Mouse (Mus musculus): Measurements from ENCODE around the gene Emid1.
A peak's percentile ranks its signal among the peaks of the same experiment; 100 is the strongest.

The Emid1 gene

DNA sequence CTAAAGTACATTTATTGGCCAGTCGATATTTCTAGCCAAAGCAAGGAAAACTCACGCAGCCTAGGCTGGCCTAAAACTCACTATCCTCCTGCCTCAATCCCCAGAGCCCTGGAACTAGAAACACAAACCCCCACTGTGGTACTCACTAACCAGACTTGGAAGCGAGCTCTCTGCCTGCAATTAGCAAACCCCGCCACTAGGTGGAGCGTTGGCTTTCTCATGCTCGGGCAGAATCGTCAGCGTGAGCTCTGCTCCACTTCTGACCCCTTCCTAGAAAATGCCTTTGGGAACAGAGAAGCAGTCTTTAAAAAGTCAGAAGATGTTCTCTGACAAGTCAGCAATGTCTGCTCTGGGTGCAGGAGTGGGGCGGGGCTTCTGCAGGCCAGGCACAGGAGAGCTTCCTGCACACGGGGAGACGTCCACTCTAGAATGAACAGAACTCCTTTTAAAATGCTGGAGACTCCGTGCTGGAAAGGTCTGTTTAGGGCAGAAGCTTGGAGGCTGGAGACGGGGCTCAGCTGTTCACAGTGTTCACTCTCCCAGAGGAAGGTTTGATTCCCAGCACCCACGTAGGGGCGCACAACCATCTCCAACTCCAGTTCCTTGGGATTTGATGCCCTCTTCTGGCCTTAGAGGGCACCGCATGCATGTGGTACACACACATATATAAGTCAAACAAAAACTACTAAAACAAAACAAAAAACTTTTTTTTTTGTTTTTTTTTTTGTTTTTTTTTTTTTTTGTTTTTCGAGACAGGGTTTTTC is 8.8 kb upstream of the Emid1 start:
- no peak for DNase-seq (ENCODE audit: low spot score)

DNA sequence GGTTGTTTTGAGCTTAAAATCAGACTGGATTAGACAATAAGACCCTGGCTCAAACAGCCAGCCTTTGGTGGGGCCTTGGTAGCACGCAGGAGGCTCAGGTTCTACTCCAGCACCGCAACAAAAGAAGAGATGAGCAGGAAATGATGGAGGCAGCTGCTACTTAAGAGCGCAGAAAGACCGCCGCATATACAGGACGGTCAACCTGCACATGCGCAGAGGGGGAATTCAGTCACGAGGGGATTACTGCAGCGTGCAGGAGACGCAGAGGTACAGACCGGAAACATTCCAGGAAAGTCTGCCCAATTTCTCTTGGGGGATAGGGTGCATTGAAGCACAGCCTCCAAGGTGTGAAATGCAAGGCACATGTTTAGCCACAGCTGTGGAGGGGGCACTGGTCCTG is 6.0 kb upstream of the Emid1 start:
- DNase-seq (ENCODE audit: low spot score), result no peak

DNA sequence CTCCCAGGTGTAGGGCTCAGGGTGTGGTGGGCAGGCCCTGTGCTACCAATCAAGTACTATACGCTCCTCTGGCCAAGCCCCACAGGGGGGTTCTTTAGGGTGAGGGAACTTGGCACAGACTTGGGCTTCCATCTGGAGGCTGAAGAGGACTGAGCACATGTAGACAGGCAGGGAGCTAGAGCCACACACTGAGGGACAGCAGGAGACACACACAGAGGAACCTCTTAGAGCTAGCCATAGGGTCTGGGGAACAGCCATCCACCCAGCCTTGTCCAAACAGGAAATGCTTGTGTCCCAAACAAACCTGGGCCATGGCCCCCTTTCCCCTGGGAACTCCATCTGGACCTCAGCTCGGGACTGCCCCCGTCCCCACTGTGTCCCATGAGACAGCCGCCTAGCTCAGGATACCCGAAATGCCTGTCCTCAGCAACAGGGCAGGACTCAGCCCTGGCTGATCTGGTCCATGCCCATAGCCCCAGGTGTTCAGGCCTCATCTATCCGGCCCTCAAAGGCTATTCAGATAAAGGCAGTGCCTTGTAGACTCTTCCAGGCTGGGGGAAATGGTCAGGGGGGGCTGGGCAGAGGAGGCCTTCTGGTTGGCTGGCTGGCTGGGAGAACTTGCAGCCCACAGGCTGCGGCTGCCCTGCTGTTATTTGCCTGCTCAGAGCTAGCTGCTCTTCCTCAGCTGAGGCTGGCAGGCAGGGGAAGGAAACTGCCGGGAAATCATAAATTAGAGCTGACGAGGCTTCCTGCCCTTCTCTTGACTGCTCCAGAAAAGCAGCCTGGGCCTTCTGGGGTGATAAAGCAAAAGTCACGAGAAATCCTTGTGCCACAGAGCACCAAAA is 3.1 kb upstream of the Emid1 start:
- DNase-seq (ENCODE audit: low spot score), result no peak

- no peak for DNase-seq (ENCODE audit: low spot score)
Observed at GRCm38 (mm10) chr11:5151247-5151630, 818 bp downstream of the Emid1 start.

GRCm38 (mm10) chr11:5150416-5151246 is 1.4 kb downstream of the Emid1 start:
- DNase-seq (ENCODE audit: low spot score), result no peak

DNA sequence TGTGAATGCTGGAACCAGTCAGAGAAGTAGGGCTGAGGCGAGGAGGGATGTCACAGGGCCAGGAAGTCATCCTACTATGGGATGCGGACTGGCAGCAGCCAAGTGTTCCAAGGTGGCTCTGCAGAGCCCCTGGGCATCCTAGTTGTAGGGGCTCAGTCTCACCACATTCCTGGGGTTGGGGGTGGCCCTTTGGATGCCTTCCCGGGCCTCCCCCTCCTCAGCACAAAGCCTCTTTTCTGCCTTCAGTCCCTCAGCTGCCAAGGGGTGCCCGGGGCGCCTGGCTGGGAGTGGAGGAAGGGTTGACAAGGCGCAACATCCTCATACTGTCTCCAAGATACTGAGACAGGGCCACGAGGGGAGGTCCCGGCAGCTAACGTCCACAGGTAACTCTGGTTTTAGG is 2.1 kb downstream of the Emid1 start:
- no peak for DNase-seq (ENCODE audit: low spot score)

DNA sequence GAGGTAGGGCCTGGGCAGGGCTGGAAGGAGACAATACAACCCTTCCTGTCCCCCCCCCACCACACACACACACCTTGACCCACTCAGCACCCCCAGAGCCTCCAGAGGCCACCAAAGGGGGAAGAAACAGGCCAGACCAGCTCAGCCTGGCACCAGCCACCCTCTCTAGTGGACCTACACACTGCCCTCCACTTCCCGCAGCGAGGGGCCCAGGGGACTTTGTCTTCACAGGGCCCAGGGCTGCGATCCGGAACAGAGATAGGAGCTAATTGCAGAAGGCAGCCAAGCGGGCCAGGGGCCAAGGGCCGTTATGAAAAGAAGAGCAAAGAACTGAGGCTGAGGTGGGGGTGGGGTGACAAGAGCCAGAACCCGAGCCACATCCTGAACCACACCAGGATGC is 2.8 kb downstream of the Emid1 start:
- DNase-seq (ENCODE audit: low spot score), result no peak

- DNase-seq (ENCODE audit: low spot score), result no peak
Observed at GRCm38 (mm10) chr11:5145600-5145999, 6.5 kb downstream of the Emid1 start.

DNA sequence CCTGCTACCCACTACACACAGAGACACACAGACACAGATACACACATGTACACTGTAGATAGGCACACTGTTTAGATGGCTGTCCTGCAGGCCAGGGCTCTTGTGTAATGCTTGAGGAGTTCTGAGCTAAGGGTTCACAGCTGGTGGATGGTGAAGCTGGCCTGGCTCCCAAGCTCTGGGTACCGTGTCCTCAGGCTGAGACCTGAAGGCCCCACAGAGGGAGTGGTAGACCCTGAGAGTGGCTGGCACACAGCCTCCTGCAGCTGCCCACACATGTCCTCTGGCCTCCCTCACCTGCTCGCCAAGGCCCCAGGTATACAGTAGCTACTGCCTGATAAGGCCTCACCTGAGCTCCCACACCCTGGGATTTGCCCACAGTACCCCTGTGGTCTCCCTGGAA is 10.1 kb downstream of the Emid1 start:
- DNase-seq (ENCODE audit: low spot score), result no peak

GRCm38 (mm10) chr11:5141252-5141651 is 10.8 kb downstream of the Emid1 start:
- no peak for DNase-seq (ENCODE audit: low spot score)

DNA sequence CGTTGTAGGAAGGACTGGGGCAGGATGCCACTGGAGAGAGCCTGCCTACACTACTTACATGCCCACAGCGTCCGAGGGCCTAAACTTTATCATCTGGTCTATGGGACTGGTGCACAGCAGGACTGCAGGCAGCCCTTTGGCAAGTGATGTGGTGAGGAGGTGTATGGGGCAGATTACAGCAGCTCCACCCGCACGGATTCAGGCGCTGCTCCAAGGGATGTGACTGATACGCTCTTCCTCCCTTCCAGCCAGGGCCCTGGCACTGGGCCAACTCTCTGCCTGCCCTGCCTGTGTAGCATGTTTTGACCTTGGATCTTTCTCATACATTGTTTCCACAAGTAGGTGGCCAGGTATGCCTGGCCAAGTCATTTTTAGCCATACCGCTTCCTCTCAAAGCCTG is 11.4 kb downstream of the Emid1 start:
- peak; percentile 91 for DNase-seq (ENCODE audit: low spot score)

DNA sequence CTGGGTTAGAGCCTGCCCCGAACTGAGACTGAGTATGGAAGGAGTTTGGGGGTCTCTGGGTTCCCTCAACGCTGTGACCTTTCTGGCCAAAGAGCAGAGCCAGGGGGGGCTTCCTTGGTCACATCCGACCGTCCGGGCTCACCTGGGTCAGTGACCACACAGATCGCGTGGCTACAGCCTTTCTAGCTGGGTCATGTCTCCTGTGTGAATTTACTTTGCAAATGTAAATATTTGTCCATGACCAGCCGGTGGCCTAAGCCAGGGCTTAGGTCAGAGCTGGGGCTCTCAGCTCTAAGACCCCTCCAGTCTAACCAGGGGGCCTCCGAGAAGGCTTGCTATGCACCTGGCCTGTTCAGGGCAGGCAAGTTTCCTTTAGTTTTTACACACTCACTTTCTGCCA is 12.7 kb downstream of the Emid1 start:
- no peak for DNase-seq (ENCODE audit: low spot score)

DNA sequence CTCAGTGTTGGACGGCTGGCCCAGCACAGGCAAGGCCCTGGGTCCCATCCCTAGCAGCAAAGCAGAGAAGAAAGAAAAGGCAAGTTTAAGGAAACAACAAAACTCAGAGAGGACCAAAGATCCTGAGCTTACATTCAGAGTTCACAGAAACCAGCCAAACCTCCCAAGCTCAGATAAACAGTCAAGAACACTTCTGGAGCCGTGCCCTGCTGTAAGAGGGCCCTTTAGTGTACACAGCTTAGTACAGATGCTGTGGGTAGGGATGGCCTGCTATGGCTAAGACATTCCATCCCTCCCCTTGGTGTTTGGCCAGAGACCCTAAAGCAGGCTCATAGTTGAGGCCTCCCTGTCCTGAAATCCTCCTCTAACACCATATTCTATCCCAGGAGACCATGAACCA is 13.4 kb downstream of the Emid1 start:
- no peak for DNase-seq (ENCODE audit: low spot score)

DNA sequence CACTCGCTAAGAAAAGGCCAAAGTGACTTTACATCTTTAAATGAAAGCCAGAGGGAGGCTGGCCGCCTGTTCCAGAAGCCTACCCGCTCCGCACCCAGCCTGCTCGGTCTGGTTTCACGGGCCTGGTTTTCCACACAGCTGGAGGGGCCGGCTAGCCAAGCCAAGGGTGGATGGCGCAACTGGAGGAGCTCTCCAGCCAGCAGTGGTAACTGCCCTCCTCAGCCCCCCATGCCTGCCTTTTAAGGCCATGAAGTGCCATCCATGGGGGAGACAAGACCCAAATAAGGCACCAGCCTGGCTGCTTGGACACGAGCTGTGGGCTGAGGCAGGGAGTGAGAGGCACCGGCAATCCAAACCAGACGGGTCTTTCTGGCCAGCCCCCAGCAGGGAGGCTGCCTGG is 16.1 kb downstream of the Emid1 start:
- DNase-seq (ENCODE audit: low spot score), result no peak

- DNase-seq (ENCODE audit: low spot score), result no peak
Observed at GRCm38 (mm10) chr11:5132751-5133150, 19.3 kb downstream of the Emid1 start.

DNA sequence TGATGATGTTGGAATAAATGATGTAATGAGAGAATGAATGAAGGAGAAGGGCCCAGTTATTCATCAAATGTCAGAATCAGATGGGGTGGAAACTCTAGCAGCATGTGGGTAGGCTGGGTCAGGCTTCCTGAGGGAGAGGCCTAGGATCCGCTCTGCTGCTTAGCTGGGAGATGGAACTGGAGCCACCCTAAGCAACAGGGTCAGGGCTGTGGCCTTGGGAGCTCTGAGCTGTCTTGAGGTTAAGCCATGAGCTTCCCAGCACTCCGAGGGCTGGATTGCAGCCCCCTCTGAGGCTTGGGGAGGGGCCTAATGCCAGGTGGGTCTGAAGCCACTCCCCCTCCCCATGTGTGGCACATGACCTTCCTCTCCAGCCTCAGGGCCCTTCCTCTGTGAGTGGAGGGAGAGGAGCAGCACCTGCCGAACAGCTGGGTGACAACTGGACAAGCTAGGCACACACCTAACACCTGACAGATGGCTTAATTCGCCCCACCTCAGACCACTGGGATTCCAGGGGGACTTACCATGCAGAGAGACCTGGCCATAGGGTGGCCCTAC is 21.9 kb downstream of the Emid1 start:
- no peak for DNase-seq (ENCODE audit: low spot score)

GRCm38 (mm10) chr11:5129035-5129480 is 23.0 kb downstream of the Emid1 start:
- DNase-seq (ENCODE audit: low spot score), result no peak

DNA sequence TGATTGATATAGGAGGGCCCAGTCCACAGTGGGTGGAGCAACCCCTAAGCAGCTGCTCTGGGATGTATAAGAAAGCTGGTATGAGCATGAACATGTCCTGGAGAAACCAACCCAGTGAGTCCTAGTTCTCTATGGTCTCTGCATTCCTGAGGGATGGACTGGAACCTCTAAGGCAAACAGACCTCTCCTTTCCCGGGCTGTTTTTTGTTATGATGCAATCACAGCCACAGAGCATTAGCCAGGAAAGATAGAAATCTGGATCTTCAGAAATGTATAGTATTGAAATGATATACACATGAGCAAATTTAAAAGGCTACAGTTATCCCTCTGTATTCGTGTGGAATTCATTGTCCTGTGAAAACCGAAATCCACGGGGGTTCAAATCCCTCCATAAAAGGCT is 26.3 kb downstream of the Emid1 start:
- DNase-seq (ENCODE audit: low spot score), result no peak

- DNase-seq (ENCODE audit: low spot score), result peak; percentile 94
Observed at GRCm38 (mm10) chr11:5114931-5115581, 37.0 kb downstream of the Emid1 start.

- DNase-seq (ENCODE audit: low spot score), result no peak
Observed at GRCm38 (mm10) chr11:5113645-5114044, 38.4 kb downstream of the Emid1 start.

GRCm38 (mm10) chr11:5109441-5109840 is 42.6 kb downstream of the Emid1 start:
- DNase-seq (ENCODE audit: low spot score), result no peak

Measured in testis, postnatal 10 days (tissue).